Mouse (Mus musculus): ENCODE measurements around the gene Rps6ka4. TPM values are rescaled to one million over a fixed set of nuclear protein-coding genes. Genes with fewer than 3 reads are reported as not detected.
A peak's percentile ranks its signal among the peaks of the same experiment; 100 is the strongest.

Gene Rps6ka4
- polyA plus RNA-seq (2017; shearing (Covaris generic)) = 1 to 10 TPM; 6.2 to 9.2 TPM

- peak; percentile 58 for ATAC-seq
These were observed at the start of gene Rps6ka4 for GRCm38 (mm10) chr19:6840475-6841291. TSS of gene Rps6ka4 (minus strand) at chr19:6840636.

DNA sequence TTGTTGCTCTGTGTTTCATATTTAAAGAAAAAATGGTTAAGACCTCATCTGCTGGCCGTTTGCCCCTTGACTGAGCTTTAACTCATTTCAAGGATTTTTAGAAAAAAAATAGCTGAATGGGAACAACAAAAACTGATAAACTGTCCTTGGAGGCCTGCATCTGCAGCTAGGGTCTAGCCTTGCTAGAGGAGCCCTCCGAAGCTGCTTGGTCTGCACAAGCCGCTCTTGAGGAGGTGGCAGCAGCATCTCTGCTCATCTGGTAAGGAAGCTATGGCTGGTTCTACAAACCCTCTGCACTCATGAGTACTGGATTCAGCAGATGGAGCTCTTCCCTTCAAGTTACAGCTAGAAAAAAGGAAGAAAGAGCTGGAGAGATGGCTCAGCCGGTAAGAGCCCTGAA lies 37.5 kb upstream of the Rps6ka4 start:
- no peak for ATAC-seq

GRCm38 (mm10) chr19:6876799-6877198 lies 36.4 kb upstream of the Rps6ka4 start:
- ATAC-seq = no peak

- ATAC-seq = no peak
These were observed 35.4 kb upstream of the Rps6ka4 start for GRCm38 (mm10) chr19:6875834-6876233.

DNA sequence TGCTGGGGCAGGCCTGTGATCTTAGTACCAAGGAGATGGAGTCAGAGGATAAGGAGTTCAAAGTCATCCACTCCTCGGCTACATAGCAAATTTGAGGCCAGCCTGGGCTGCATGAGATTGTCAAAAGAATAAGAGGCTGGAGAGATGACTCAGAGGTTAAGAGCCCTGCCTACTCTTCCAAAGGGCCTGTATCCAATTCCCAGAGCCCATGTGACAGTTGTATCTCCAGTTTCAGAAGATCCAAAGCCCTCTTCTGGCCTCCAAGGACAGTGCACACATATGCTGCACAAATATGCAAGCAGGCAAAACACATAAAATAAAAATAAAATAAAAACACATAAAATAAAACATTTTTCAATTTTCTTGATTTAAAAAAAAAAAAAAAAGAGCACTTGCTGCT lies 33.8 kb upstream of the Rps6ka4 start:
- ATAC-seq = no peak

GRCm38 (mm10) chr19:6872701-6873100 lies 32.3 kb upstream of the Rps6ka4 start:
- ATAC-seq = no peak

GRCm38 (mm10) chr19:6871574-6872271 lies 31.3 kb upstream of the Rps6ka4 start:
- ATAC-seq = peak; percentile 33

- ATAC-seq = peak; percentile 90
These were observed 28.9 kb upstream of the Rps6ka4 start for GRCm38 (mm10) chr19:6869355-6869754.

GRCm38 (mm10) chr19:6861451-6861850 lies 21.0 kb upstream of the Rps6ka4 start:
- ATAC-seq = no peak

- no peak for ATAC-seq
These were observed 20.3 kb upstream of the Rps6ka4 start for GRCm38 (mm10) chr19:6860706-6861105.

DNA sequence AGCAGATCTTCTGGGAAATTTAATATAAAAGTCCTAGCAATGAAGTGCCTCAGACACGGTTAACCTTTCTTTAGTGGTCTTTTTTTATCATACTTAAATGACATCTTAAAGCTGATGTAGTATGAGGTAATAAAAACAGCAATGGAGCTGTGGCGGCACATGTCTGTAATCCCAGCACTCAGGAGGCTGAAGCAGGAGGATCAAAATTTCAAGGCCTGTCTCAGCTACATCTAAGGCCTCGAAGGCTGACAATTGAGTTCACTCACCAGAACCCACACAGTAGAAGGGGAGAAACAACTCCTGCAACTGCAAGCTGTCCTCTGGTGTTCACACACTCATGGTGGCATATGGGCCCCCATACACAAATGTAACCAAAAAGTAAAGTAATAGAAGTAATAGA lies 19.5 kb upstream of the Rps6ka4 start:
- ATAC-seq = no peak

GRCm38 (mm10) chr19:6859032-6859651 lies 18.7 kb upstream of the Rps6ka4 start:
- no peak for ATAC-seq

DNA sequence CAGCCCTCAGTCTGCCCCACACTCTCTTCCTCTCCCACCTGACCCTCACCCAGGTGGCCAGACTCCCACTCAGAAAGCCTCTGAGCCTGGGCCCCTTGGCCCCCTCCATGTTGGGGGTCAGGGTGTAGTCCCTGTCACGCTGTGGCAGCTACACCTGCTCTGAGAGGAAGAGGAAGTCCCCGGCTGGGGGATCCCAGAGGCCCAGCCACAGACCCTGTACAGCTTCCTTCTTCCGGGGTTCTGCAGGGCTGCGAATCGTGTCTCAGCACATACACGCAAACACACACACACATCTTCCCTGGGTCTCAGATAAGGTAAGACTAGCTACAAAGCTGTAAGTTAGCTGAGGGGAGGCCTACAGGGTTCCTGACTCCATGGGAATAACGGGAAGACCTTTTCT lies 17.6 kb upstream of the Rps6ka4 start, which contains the start of gene Ccdc88b:
TSS of gene Ccdc88b (minus strand) at position 181 of the 400 bp plus-strand sequence.
- peak; percentile 99 for ATAC-seq

DNA sequence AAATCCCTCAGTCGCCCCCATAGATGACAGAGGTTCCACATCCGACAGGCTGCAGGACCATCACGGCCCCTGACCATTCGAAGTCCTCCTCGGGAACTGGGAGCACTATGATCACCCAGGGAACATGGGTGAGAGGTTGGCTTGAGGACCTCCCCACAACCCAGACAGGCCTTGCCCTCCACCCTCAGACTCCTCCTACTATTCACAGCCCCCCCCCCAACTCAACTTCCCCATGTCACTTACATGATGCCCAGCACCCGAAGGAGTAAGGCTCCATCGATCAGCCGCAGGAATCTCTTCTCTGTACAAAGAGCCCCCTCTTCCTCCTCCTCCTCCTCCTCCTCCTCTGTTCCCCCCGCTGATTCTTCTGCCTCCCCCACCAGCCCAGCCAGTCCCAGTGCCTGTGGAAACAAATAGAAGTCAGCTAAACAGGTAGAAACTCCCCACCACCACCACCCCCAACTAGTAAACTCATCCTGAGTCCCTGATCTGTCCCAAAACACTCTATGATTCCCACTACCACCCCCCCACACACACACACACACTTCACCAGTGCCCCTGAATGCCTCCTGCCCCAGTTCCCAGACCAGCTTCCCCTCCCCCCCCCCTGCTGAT lies 17.1 kb upstream of the Rps6ka4 start:
- ATAC-seq = no peak

DNA sequence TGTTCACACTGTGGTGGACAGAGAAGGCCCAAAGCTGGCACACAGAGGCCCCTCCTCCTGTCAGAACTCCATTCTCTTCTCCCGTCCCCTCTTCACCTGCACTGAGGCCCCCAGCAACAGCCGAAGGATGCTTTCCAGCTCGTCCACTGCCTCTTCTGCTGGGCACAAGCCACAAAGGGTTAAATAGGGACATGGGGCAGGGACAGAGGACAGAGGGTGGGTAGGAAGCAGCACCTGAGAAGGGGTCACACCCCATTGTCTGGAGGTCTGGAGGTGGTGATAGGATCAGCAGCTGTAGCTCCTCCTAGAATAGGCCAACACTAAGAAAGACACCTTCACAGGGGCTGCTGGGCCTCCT lies 16.5 kb upstream of the Rps6ka4 start:
- no peak for ATAC-seq

DNA sequence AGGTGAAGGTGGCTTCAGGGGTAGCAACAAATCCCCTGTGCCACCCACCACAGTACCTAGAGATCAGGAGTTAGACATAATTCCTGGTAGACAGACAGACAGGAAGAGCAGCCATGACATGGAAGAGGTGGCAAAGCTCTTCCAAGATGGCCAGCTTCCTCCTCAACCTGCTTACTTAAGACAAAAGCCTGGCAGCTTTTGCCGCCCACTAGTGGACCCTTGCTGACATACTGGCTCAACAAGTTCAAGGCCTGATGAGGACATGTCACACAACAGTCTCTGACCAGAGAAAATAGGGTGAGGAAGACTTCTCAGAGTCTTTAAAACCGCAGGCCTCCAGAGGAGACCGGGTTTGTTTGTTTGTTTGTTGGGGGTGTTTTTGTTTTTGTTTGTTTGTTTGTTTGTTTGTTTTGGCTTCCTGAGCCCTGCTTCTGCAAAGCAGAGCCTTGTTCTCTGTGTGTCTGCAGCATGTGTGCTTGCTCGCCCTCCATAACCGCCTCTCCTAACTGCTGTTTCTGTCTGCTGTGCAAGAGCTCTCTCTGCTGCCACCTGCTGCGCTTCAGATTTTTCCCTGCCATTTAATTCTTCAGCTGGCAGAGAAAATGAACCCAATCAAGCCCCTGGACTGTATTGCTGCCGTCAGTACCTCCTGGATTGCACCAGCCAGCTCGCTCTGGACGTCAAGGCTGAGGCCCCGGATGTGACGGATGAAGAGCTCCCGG lies 16.0 kb upstream of the Rps6ka4 start:
- no peak for ATAC-seq

- no peak for ATAC-seq
These were observed 15.0 kb upstream of the Rps6ka4 start for GRCm38 (mm10) chr19:6855225-6856031.

DNA sequence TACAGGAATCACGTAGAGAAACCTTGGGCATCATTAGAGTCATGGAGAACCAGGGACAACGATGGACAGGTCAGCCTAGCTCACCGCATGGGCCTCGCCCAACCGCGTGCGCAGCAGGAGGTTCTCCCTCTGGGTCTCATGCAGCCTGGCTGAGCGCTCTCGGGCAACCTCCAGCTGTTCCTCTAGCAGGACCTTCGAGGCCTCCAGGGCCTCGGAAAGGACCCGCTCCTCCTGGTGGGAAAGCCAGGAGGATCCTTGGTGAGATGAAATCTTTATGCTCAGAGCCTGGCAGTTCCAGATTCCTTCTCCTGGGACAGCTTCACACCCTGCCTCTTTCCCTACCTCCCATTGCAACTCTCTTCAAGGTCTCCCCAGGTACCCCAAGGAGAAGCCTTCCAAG lies 14.2 kb upstream of the Rps6ka4 start:
- no peak for ATAC-seq

DNA sequence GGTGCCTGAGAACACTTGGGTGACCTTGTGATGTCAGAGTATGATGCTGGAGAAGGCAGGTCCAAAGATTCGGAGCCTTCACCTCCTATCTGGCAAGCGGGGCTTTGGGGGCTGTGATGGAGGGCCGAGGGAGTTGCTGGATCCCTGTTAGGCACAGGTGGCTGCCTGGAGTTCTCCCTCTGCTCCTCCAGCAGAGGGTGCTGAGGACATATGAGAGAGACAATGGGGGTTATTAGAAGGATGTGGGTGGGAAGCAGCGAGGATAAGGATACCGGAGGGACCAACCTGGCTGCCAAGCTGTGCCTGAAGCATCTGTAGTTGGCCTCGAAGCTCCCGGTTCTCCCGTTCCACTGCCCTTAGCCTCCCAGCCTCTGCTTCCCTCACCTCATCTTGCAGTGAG lies 13.5 kb upstream of the Rps6ka4 start:
- ATAC-seq = no peak

DNA sequence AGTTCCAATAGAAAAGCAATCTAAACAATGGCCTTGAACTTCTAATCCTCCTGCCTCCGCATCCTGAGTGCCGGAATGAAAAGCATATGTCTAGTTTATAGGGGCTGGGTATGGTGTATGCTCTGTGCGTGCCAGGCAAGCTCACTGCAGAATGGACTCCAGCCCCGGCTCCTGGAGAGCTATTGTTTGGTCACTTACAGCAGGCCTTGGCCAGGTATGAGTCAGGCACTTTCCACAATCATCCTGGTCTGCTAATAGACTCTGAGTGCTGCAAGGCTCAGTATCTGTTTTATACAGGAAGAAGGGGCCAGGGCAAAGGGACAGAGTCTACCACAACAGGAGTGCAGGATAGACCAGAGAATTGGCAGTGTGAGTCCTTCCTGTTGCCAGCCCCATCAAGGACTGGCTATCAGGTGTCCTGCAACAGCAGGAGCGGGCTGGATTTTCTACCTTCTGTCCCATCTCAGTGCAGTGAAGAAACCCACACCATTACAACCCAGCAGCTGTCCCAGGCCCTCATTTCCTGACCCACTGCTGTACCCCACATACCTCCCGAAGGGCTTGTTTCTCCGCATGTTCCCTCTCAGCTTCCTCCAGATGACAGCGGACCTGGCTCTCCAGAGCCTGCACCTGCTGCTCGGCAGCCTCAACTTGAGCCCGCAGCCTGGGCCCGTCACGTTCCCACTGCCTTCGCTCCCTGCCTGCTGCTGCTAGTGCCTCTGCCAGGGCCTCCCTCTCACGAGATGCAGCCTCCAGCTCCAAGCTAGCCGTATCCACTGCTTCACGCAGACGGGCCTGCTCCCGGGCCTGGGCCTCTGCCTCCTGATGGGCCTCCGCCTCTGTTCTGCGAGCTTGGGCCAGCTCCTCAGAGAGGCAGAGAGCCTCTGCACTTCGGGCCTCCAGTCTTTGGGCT lies 12.2 kb upstream of the Rps6ka4 start:
- ATAC-seq = no peak
